Mouse (Mus musculus) olfactory bulb, adult 2 months (tissue): ENCODE measurements around the gene A630001G21Rik.

Experiments
- CTCF ChIP-seq: fragments of 200-500 bp; IDR thresholded peaks from 2 replicates; pipeline ENCODE4 v1.5.1; 2012; ENCODE audit warnings: low read depth, mild to moderate bottlenecking, low read length, moderate library complexity; ENCODE audit not compliant: insufficient read depth
- POLR2A ChIP-seq: fragments of 200-500 bp; IDR thresholded peaks from 2 replicates; pipeline ENCODE4 v1.6.1; 2012; ENCODE audit warnings: mild to moderate bottlenecking, low read depth, low read length, moderate library complexity; ENCODE audit not compliant: insufficient read depth

DNA sequence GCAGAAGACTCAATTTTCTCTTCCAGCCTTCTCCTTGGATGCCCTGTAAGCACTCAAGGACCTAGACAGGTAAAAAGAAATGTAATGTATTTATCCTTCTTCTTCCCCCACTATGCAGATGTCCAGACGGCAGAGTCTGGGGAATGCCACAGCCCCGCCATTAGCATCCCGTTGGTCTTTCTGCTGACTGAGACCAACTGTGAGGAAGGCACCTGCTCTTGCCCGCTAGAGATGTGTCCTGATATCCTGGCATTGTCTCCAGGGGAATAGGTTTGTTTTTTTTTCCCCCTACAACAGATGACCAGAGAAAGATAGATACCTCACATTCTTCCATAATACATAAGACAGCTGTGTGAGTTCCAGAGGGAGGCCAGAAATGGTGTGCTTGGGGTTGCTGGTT lies 14.2 kb downstream of the A630001G21Rik start:
- no peak for TF ChIP-seq CTCF
- TF ChIP-seq POLR2A = no peak
